Mouse (Mus musculus): ENCODE measurements at regions not wholly inside any gene's neighbourhood (a gene's known extent, or its start where the extent isn't known, plus 50 kb on each side); places are given as distances from the start of the nearest gene placed in this dataset.

GRCm38 (mm10) chr16:19834128-19834527 is 74.1 kb downstream of the B3gnt5 start:
- no peak for DNase-seq

- DNase-seq: no peak
Observed at GRCm38 (mm10) chr16:19834750-19835149, 74.7 kb downstream of the B3gnt5 start.

- DNase-seq: no peak
Observed at GRCm38 (mm10) chr16:19839831-19840230, 79.8 kb downstream of the B3gnt5 start.

- DNase-seq: no peak
Observed at GRCm38 (mm10) chr16:19842346-19843025, 82.5 kb downstream of the B3gnt5 start.

GRCm38 (mm10) chr16:19843738-19844137 is 83.7 kb downstream of the B3gnt5 start:
- no peak for DNase-seq

GRCm38 (mm10) chr16:19848395-19848794 is 88.4 kb downstream of the B3gnt5 start:
- no peak for DNase-seq

GRCm38 (mm10) chr16:19865306-19865705 is 105.3 kb downstream of the B3gnt5 start:
- DNase-seq: no peak

GRCm38 (mm10) chr16:19865931-19866330 is 105.9 kb downstream of the B3gnt5 start:
- no peak for DNase-seq

- DNase-seq: no peak
Observed at GRCm38 (mm10) chr16:19869425-19869824, 109.4 kb downstream of the B3gnt5 start.

GRCm38 (mm10) chr16:19876861-19877554 is 105.8 kb downstream of the Klhl6 start:
- no peak for DNase-seq

GRCm38 (mm10) chr16:19882961-19883360 is 99.9 kb downstream of the Klhl6 start:
- DNase-seq: no peak

- DNase-seq: peak; percentile 94
Observed at GRCm38 (mm10) chr16:19883776-19884513, 98.9 kb downstream of the Klhl6 start.

- no peak for DNase-seq
Observed at GRCm38 (mm10) chr16:19884535-19884934, 98.3 kb downstream of the Klhl6 start.

GRCm38 (mm10) chr16:19886596-19886995 is 96.2 kb downstream of the Klhl6 start:
- DNase-seq: no peak

- no peak for DNase-seq
Observed at GRCm38 (mm10) chr16:19889576-19889975, 93.3 kb downstream of the Klhl6 start.

GRCm38 (mm10) chr16:19891441-19891840 is 91.4 kb downstream of the Klhl6 start:
- no peak for DNase-seq

GRCm38 (mm10) chr16:19894435-19894994 is 88.3 kb downstream of the Klhl6 start:
- no peak for DNase-seq
